Mouse (Mus musculus) splenic B cell, adult 2 months (primary cell): Measurements from ENCODE around the gene Col5a1.

Source experiments
- DNase-seq: peaks from one replicate; pipeline ENCODE4 v3.0.0-alpha.2; 2011; ENCODE audit warnings: low read depth, low spot score
- H3K27me3 ChIP-seq: 2 replicates; pipeline ENCODE4 v1.6.1; 2012; ENCODE audit warnings: mild to moderate bottlenecking, low read length, moderate library complexity, mixed read lengths; ENCODE audit not compliant: control insufficient read depth, poor library complexity, insufficient read depth, severe bottlenecking
- H3K36me3 ChIP-seq: 2 replicates; pipeline ENCODE4 v1.6.1; 2012; ENCODE audit warnings: mild to moderate bottlenecking, low read length, moderate library complexity, mixed read lengths; ENCODE audit not compliant: control insufficient read depth, poor library complexity, insufficient read depth, severe bottlenecking

Col5a1 gene

GRCm38 (mm10) chr2:28038391-28039096, 152.3 kb downstream of the Col5a1 start:
- no peak for DNase-seq
- Histone ChIP-seq H3K36me3 (no peaks in the 10 kb centered on the region), H3K27me3 (no peaks in the 10 kb centered on the region)

DNA sequence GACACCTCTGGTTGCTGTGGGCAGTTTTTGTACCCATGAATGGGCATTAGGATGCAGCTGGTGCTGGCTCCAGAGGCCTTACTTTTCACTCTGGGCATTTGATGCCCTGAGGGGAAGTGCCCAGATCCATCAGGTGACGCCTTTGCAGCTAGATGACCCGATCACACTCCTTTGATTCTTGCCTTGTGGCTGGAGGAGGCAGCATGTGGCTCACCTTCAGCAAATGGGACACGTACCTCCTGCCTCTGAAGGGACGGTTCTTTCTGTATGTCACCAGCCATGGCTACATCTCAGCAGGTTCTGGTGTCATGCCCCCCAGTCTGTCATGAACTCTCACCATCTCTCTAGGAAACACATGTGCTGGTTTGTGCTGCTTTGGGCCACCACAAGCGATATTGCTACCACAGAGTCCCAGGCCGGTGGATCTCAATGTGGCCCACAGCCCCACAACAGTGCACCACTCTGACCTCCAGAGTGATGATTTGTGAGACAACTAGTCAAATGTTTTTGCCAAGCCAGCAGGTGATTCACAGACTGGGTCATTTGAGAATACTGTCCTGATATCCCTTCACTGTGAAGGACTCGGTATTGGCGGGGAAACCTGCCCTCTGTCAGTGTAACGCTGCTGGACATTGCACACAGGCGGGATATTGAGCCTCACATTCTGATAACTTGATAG, 153.6 kb downstream of the Col5a1 start:
- H3K27me3 ChIP-seq = no peaks in the 10 kb centered on the region
- no peak for DNase-seq

GRCm38 (mm10) chr2:28040466-28040865, 154.2 kb downstream of the Col5a1 start:
- DNase-seq = no peak
- Histone ChIP-seq H3K36me3 (no peaks in the 10 kb centered on the region), H3K27me3 (no peaks in the 10 kb centered on the region)

More for the DNA sequence above, 153.6 kb downstream of the Col5a1 start:
- no peaks in the 10 kb centered on the region for H3K36me3 ChIP-seq

GRCm38 (mm10) chr2:28044920-28045598, 158.8 kb downstream of the Col5a1 start:
- DNase-seq = no peak
- Histone ChIP-seq H3K27me3 (no peaks in the 10 kb centered on the region), H3K36me3 (no peaks in the 10 kb centered on the region)

DNA sequence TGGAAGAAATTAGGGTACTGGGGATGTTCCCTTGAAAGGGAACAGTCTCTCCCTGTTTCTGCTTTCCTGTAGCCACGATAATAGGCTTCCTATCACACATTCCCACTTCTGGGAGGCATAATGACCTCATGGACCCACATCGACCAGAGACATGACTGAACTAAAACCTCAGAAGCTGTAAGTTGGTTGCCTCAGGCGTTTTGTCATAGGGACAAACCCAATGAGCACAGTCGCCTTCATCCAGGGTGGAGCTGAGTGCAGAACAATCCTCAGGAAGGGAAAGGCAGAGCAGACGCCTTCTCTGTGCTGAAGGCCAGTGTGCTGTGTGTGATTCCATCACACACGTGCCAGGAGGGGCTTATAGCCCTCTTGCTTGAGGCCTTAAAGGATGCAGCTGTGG, 160.1 kb downstream of the Col5a1 start:
- Histone ChIP-seq H3K27me3 (no peaks in the 10 kb centered on the region), H3K36me3 (no peaks in the 10 kb centered on the region)
- DNase-seq = no peak

- DNase-seq = no peak
- Histone ChIP-seq H3K27me3 (no peaks in the 10 kb centered on the region), H3K36me3 (no peaks in the 10 kb centered on the region)
These were observed 160.9 kb downstream of the Col5a1 start for GRCm38 (mm10) chr2:28047092-28047491.

- no peak for DNase-seq
- Histone ChIP-seq H3K36me3 (no peaks in the 10 kb centered on the region), H3K27me3 (no peaks in the 10 kb centered on the region)
These were observed 173.7 kb downstream of the Col5a1 start for GRCm38 (mm10) chr2:28059922-28060321.

- DNase-seq = no peak
- H3K27me3 ChIP-seq = no peaks in the 10 kb centered on the region
- no peaks in the 10 kb centered on the region for H3K36me3 ChIP-seq
These were observed 177.6 kb downstream of the Col5a1 start for GRCm38 (mm10) chr2:28063711-28064338.

GRCm38 (mm10) chr2:28064339-28065080, 178.3 kb downstream of the Col5a1 start:
- no peaks in the 10 kb centered on the region for H3K36me3 ChIP-seq
- no peaks in the 10 kb centered on the region for H3K27me3 ChIP-seq
- DNase-seq = no peak

- no peak for DNase-seq
- no peaks in the 10 kb centered on the region for H3K27me3 ChIP-seq
- H3K36me3 ChIP-seq = no peaks in the 10 kb centered on the region
These were observed 178.9 kb downstream of the Col5a1 start for GRCm38 (mm10) chr2:28065081-28065651.

GRCm38 (mm10) chr2:28066686-28067085, 180.5 kb downstream of the Col5a1 start:
- no peak for DNase-seq
- Histone ChIP-seq H3K36me3 (no peaks in the 10 kb centered on the region), H3K27me3 (no peaks in the 10 kb centered on the region)

DNA sequence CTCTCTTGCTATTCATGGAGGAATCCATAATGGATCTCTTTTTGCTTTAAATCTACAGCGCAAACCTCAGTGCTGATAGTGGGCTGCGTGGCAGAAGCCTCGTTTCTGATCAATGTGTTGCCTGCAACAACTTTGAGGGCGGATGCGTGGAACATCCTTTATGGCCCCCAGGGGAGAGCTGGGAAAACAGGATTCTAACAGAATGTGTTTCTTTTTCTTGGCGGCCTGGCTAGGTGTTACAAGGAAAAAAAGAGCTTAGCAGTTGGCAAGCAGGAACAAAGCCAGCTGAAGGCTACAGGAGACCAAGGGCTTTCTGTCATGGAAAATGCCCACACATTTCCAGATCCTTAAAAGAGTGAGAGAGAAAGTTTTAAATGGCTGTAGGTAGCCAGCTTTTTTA, 180.9 kb downstream of the Col5a1 start:
- no peaks in the 10 kb centered on the region for H3K36me3 ChIP-seq
- DNase-seq = no peak
- no peaks in the 10 kb centered on the region for H3K27me3 ChIP-seq

GRCm38 (mm10) chr2:28067821-28068536, 181.8 kb downstream of the Col5a1 start:
- no peaks in the 10 kb centered on the region for H3K36me3 ChIP-seq
- no peaks in the 10 kb centered on the region for H3K27me3 ChIP-seq
- no peak for DNase-seq

- Histone ChIP-seq H3K27me3 (no peaks in the 10 kb centered on the region), H3K36me3 (no peaks in the 10 kb centered on the region)
- DNase-seq = no peak
These were observed 182.3 kb downstream of the Col5a1 start for GRCm38 (mm10) chr2:28068537-28068878.
